Mouse (Mus musculus) cerebellum, adult 9-10 months (tissue): ENCODE data around the gene P4hb.
"Not testable (repeated sequence)": the region's sequence is repeated elsewhere in the genome, so short reads cannot be mapped to it uniquely, and the experiment has no call there.

Experiments used
- DNase-seq: peaks from one replicate; pipeline ENCODE4 v3.0.0; 2022

The P4hb gene

DNA sequence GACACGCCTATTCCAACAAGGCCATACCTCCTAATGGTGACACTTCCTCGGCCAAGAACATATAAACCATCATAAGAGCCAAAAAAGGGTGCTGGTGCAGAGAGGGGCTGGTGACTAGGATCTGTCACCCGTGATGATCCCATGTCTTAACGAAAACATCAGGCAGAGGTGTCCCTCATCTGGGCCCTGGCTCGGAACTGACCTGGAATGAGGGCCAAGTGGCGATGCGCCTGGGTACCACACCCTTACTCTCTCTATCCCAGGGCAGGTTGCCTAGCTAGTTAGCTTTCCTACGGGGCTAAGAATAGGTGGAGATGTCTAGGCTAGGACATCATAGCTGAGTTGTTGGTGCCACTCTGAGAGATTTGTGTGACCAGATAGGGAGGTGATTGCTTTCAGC, 39.0 kb downstream of the P4hb start:
- no peak for DNase-seq

DNA sequence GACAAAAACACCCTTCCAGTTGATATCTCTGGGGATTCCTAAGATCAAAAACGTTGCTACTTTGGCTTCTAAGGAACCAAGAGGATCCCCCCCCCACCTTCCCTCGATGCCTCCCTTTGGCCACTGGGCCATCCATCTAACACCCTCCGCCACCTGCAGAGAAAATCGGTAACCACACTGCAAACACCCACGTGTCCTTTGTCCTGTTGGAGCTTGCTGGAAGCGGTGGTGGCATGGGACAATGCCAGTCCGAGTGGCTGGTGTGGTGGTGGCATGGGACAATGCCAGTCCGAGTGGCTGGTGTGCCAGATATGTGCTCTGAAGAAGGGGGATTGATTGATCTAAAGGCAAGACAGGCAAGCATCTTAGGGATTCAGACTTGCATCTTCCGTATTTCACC, 41.4 kb downstream of the P4hb start:
- no peak for DNase-seq

DNA sequence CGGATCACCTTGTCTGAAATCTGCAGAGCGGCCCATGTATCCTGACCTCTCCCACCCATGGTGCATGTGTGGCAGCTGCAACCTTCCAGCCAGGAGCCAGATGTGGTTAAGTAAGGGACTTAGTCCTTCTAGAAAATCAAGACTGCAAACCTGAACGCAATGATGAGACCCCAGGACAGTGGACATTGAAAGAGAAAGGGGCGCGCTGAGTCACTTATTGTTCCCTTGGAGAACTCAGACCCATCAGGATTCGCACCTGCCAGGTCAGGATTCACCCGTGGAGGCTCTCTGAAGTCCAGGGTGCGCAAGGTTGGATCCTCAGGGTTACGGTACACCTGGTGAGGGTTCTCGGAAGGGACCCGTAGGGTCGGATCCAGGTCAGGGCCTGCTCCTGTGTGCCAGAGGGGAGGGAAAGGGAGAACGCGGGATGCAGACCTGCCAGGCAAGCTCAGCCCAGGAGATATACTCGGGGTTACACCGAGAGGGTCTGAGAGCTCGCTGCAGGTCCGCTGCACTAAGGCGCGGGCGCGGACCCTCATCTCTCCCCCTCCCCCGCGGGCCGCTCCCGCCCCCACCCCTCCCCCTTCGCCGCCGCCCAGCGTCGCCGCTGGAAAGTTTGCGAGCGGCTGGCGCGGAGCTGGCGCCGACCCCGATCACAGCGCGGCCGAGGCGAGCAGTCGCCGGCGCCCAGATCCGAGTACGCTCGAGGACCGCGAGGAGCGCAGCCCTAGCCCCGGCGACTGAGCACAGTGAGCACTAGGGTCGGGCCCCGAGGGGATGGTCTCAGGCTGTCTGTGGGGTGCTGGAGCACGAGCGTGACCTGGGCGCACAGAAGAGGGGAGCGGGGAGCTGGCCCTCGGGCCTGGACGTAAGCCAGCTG, 42.7 kb downstream of the P4hb start, which contains the start of gene Gcgr:
TSS of gene Gcgr (plus strand) at position 615 of the 880 bp plus-strand sequence.
- DNase-seq = no peak

DNA sequence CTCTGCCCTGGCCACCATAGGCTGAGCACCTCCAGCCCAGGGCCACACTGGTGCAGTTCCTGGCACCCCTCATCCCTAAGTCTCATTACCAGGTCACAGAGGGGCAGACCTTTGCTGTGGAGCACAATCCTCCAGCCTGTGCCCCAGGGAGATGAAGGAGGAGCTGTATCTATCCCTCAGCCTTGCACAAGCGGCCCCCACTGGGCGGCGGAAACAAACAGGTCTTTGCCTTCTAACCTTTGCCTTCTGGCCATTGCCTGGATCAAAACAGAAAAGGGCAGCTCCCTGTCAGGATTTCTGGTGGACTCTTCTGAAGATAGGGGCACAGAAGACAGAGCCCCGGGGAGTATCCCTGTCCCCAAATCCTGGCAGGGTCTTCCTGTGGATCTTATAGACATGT, 44.1 kb downstream of the P4hb start:
- DNase-seq = no peak

DNA sequence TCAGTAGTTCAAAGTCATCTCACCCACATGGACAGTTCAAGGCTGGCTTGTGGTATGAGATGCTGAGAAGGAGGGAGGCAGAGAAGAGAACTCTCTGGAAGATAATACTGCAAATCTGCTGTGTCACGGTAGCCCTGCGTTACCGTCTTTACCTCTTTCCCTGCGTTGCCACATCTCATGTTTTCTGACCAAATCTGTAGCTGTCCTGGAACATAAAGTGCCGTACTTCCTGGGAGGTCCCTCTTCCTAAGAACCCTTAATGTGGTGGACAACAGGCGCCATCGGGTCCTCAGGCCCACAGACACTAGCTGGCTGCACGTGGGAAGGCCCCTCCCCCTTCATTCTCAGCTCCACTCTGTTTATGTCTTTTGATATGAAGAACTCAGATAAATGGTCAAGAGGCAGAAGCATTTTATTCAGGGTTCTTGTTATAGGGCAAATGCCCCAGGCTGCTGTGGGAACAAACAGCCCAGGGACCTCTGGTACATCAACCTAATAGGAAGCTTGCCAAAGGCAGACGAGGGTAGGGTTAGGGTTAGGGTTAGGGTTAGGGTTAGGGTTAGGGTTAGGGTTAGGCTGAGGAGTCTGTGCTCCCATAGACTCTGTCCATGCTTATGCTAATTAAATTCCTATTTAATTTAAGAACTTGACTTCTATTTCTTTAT, 45.2 kb downstream of the P4hb start:
- no peak for DNase-seq

DNA sequence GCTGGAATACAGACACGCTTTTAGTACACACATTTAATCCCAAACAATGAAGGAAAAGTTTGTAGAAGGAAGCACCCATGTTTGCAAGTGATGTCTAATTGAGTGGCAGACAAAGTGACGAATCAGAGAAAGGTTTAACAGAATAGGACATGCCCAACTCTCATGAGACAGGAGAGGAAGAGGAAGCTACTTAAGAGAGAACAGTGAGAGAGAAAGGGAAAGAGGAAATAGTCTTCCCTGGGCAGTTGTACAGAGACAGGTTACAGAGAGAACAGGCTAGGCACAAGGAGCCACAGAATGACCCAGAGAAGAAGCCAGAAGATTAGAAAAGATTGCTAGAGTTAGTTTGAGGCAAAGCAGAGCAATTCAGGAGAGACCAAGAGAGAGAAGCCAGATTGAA, 47.1 kb downstream of the P4hb start:
- DNase-seq = no peak

DNA sequence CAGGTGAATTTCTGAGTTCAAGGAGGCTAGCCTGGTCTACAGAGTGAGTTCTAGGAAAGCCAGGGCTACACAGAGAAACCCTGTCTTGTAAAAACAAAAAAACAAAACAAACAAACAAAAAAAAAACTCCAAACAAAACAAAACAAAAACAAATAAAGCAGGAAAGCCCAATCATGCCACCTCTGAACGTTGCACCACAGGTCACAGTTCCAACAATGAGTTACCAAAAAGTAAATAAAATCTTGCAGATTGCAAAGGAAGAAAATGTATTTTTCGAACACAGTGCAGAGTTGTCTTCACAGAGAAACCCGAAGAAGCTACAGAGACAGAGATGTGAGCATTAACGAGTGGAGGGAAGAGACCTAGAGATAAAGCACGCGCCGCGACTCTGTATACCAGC, 50.5 kb downstream of the P4hb start:
- no peak for DNase-seq

DNA sequence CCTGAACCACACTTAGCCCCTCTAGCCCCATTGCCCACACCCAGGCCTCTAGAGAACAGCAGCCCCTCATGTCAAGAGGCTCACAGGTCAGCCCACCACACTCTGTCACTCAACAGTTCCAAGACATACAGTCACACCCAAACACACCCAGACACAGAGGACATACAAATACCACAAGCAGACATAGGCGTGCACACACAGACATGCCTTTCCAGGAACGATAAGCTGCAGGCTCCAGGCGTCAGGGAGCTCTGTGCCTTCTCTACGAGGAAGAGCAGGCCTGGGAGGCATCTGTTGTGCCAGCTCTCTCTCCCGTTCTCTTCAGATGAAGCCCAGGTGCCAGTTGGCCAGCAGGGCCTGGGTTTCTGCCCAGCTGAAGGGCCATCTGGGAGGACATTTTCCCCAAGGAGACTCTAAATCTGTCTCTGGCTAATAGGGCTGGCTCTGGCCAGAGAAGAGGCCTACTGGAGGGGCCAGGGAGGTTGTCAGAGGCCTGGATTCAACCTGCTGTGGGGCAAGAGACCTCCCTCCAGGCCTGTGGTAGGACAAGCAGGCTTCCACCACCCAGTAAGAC, 52.0 kb downstream of the P4hb start:
- peak; percentile 93 for DNase-seq

DNA sequence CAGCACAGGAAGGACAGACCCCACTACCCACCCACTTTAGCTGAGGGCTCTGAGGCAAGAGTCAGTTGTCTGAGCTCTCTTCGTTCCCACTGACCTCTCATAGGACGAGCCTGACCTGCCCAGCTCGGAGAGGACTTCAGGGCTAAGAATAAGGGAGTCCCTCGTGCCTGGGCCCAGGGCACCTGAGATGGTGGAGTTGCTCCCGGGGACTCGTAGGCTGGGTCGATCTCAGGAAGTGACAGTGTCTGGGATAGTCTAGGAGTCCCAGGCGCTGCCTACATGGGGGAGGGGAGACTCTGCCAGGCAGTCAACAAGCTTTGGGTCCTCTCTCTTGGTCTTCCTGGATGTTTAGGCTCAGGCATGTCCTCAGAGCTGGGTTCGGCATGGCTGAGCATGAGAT, 52.6 kb downstream of the P4hb start:
- no peak for DNase-seq

DNA sequence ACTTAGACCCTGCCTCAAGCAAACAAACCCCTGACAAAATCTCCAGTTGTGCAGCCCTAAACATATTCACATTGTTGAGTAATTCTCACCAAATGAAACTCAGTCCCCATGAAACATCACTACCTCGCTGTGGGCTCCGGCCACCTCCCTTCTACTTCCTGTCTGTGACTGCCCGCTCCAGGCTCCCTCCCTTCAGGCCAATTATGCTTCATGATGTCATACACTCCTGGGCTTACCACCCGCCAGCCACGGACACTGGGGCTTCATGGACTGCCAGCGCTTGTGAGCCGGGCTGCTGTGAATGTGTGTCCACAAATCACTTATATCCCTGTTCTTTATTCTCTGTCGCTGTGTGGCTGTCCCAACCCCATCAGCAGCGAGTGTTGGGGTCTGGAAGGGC, 53.3 kb downstream of the P4hb start:
- no peak for DNase-seq

DNA sequence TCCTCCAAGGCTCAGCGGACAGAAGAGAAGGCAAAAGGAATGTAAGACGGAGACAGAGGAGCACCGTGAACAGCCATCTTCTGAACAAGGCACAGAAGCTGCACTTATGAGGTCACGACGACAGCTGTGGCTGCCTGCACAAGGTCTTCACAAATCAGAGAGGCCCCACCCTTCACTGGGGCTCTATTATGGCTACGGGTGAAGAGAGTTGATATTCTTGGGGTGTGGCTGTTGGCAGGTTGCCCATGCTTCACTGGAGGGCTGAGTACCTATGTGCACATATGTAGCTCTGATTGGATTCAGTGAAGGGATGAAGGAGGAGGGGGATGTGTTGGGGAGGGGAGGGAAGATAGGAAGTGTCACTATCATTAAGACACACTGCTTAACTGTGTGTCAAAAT, 54.5 kb downstream of the P4hb start:
- DNase-seq = no peak

DNA sequence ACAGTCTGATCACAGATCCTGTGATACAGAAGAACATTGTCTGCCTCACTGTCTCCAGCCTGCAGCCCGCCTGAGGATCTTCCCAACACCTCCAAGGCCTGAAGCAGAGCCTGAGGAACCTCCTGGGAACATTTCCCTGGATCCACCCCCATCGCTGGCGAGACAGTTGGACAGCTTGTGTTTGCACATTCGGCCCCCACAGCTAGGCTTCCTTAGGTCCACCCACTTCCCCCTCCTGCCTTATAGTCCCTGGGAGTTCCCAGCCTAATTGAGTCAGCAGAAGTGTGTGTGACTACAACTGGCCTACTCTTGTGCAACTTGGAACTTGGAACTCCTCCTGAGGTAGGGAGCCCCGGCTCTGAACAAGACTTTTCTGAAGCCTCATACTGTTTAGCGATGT, 55.0 kb downstream of the P4hb start:
- DNase-seq = no peak

DNA sequence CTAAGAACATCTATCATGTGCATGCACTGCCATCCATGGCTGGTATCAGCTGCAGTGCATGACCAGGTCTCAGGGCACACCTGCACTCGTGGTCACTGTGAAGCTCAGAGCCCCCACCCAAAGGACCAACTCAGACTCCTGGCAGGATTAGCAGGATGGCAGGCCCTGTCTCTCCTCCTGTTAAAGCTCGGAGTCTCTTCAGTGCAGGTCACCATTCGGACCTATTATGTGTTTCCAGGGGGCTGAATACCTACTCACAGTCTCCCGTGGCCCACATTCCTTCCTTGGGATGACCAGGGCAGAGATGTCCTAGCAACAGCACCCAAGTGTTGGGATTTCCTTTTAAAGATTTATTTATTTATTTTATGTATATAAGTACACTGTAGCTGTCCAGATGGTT, 55.9 kb downstream of the P4hb start:
- no peak for DNase-seq

DNA sequence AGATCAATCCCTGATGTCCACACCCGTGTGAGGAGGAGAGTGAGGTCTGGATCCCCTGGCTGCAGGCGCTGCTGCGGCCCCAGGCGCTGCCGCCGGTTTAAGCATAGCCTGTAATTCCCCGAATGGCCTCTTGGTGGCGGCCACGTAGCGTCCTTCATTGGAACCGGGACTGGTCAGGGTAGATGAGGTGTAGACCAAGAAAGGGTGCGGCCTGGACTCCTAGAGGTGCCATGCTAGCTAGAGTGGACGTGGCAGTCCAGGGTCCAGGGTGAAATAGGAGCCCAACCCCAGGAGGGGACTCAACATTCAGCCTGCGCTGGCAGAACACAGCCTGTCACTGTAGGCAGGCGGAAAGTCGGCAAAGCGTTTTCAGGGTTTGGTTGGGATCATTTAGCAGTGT, 57.4 kb downstream of the P4hb start:
- DNase-seq = peak; percentile 93

DNA sequence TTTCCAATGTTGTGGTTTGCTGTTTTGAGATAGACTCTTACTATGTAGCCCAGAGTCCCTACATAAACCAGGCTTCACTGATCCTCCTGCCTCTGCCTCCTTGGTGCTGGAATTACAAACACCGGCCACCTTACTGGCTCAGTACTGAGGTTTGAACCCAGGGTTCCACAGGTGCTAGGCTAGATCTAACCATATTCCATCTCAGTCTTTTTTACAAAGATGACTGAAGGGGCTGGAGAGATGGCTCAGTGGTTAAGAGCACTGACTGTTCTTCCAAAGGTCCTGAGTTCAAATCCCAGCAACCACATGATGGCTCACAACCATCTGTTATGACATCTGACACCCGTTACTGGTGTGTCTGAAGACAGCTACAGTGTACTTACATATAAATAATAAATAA, 58.8 kb downstream of the P4hb start:
- DNase-seq = not testable (repeated sequence)

DNA sequence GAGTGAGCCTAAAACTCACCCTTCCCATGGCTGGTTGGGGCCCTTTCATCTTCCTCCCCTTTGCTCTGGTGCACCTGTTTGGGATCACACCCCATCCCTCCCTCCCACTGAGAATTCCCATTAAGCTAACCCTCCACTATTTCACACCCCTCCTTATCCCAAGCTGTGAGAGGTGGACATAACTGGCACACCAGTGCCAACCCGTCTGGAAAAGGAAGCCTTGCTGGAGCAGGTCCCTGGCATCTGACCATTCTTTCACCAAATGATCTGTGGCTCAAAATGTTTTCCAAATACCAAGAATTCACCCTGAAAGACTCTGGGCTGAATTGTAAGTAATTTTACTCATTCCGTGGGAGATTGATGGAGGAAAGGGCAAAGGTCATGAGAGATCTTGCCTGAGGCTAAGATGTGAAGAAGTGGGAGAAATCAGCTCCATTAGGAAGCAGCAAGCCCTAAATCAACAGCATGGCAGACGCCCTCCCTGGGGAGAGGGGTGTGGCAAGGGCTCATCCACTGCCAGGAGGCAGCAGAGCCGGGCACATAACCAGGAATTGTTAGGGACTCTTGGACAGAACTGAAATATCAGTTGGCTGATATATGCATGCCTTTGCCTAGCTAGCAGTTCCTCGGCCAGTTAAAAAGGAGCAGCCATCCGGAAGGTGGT, 60.1 kb downstream of the P4hb start:
- DNase-seq = peak; percentile 72

DNA sequence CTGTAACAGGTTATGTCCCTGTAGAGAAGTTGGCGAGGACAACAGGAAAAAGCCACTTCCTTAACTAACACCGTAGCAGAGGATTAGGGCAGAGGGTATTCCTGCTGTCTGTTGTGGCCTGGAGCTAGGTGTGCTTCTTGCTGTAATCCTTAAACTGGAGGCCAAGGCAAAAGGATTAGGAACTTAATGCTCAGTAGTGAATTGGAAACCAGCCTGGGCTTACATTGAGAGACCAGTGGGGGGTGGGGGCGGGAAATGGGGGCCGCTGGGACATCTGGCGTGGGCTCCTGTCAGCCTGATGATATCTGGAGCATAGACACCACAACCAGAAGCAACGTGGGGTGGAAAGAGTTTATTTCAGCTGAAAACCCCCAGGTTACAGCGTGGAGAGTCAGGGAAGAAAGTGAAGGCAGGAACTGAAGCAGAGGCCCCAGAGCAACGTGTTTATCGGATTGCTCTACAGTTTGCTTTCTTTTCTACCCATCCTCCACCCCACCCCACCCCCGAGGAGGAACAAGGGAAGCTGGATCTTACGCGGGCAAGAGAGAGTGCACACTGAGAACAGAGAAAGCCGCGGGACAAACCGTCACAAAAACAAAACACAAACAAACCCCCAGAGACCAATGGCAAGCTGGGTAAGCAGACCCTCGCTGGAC, 62.5 kb downstream of the P4hb start:
- no peak for DNase-seq
